Mouse (Mus musculus) neural tube, embryonic 11.5 days (tissue): ENCODE measurements around the gene Sorbs2. TPM values are rescaled to one million over a fixed set of nuclear protein-coding genes. Genes with fewer than 3 reads are reported as not detected.
"Not testable (repeated sequence)": the region's sequence is repeated elsewhere in the genome, so short reads cannot be mapped to it uniquely, and the experiment has no call there.

Experiments
- ATAC-seq: fragments of 200-750 bp; cut with Nextera tagmentation; 2 replicates; pipeline ENCODE4 v1.8.0; 2017; ENCODE audit warnings: moderate number of reproducible peaks, mild to moderate bottlenecking, moderate TSS enrichment, moderate library complexity; ENCODE audit not compliant: insufficient read depth, low FRiP score, low TSS enrichment
- DNase-seq: peaks from one replicate; pipeline ENCODE4 v3.0.0-alpha.2; 2015; ENCODE audit warnings: low spot score
- H3K27ac ChIP-seq: fragments of 300-500 bp; sonication (generic); 2 replicates; pipeline ENCODE4 v1.5.1; 2014; ENCODE audit warnings: low read depth, mild to moderate bottlenecking, low read length
- H3K27me3 ChIP-seq: fragments of 300-500 bp; sonication (generic); 2 replicates; pipeline ENCODE4 v1.6.1; 2014; ENCODE audit warnings: mild to moderate bottlenecking, low read length, mixed read lengths; ENCODE audit not compliant: control insufficient read depth, insufficient read depth
- H3K36me3 ChIP-seq: fragments of 300-500 bp; sonication (generic); 2 replicates; pipeline ENCODE4 v1.6.1; 2014; ENCODE audit warnings: mild to moderate bottlenecking, low read length, moderate library complexity, mixed read lengths; ENCODE audit not compliant: control insufficient read depth, insufficient read depth
- H3K4me1 ChIP-seq: fragments of 300-500 bp; sonication (generic); 2 replicates; pipeline ENCODE4 v1.6.1; 2014; ENCODE audit warnings: low read length, mixed read lengths; ENCODE audit not compliant: control insufficient read depth, insufficient read depth
- H3K4me2 ChIP-seq: fragments of 300-500 bp; sonication (generic); 2 replicates; pipeline ENCODE4 v1.6.1; 2014; ENCODE audit warnings: low read depth, mild to moderate bottlenecking, moderate library complexity
- H3K4me3 ChIP-seq: fragments of 300-500 bp; sonication (generic); 2 replicates; pipeline ENCODE4 v1.5.1; 2014; ENCODE audit warnings: low read depth, low read length
- H3K9ac ChIP-seq: fragments of 300-500 bp; sonication (generic); 2 replicates; pipeline ENCODE4 v1.6.1; 2014; ENCODE audit warnings: mild to moderate bottlenecking, low read length
- H3K9me3 ChIP-seq: fragments of 300-500 bp; sonication (generic); 2 replicates; pipeline ENCODE4 v1.6.1; 2016; ENCODE audit warnings: low read length; ENCODE audit not compliant: control insufficient read depth
- WGBS: fragments of 180-500 bp; shearing (Covaris S2); extraction: QIAGEN DNeasy Blood & Tissue Kit; methylation state at CpG from one replicate; pipeline ENCODE4 v1.1.7; 2014; 5-methylcytosine and 5-hydroxymethylcytosine counted together
- polyA plus RNA-seq: library from polyadenylated mRNA; unstranded; fragments of >200 nt; fragmentation: Nextera tagmentation; extraction: Ambion mirVana; gene quantifications from 2 replicates; pipeline ENCODE4 v1.2.1, GENCODE M21; 2014

Sorbs2 gene
- polyA plus RNA-seq, 1 experiment from 2014 or later, result 40.9 TPM

- H3K4me1 ChIP-seq, result no peaks in the 10 kb centered on the region
- H3K4me3 ChIP-seq, result no peak overlapping the region
- no peak overlapping the region for H3K4me2 ChIP-seq
- no peak for DNase-seq
- WGBS, result 30% methylated on average over 9 of the region's 9 CpGs
- no peaks in the 10 kb centered on the region for H3K9me3 ChIP-seq
- H3K27ac ChIP-seq, result no peak overlapping the region
- H3K9ac ChIP-seq, result no peak overlapping the region
- no peaks in the 10 kb centered on the region for H3K36me3 ChIP-seq
- ATAC-seq, result no peak
- no peaks in the 10 kb centered on the region for H3K27me3 ChIP-seq
These were observed 350.8 kb downstream of the Sorbs2 start for GRCm38 (mm10) chr8:45858391-45858790.

- not testable (repeated sequence) for H3K27me3 ChIP-seq, H3K4me3 ChIP-seq, ATAC-seq, H3K4me2 ChIP-seq, H3K27ac ChIP-seq, DNase-seq, H3K4me1 ChIP-seq, H3K9ac ChIP-seq, H3K36me3 ChIP-seq, H3K9me3 ChIP-seq
- WGBS, result 84% methylated on average over 10 of the region's 11 CpGs
These were observed 364.0 kb downstream of the Sorbs2 start for GRCm38 (mm10) chr8:45871587-45871986.

GRCm38 (mm10) chr8:45872077-45872476, 364.5 kb downstream of the Sorbs2 start:
- Histone ChIP-seq H3K4me3 (no peak overlapping the region), H3K9ac (no peak overlapping the region), H3K27me3 (no peaks in the 10 kb centered on the region), H3K27ac (no peak overlapping the region), H3K4me2 (no peak overlapping the region), H3K36me3 (no peaks in the 10 kb centered on the region), H3K9me3 (no peaks in the 10 kb centered on the region), H3K4me1 (no peaks in the 10 kb centered on the region)
- 73% methylated on average over 7 of the region's 7 CpGs for WGBS
- ATAC-seq (no peak), DNase-seq (no peak)

GRCm38 (mm10) chr8:45874945-45875626, 367.5 kb downstream of the Sorbs2 start:
- DNase-seq (peak; percentile 74), ATAC-seq (peak; percentile 90)
- WGBS, result 38% methylated on average over 10 of the region's 10 CpGs
- H3K27me3 ChIP-seq, result no peaks in the 10 kb centered on the region
- H3K4me3 ChIP-seq, result no peak overlapping the region
- H3K4me1 ChIP-seq, result no peaks in the 10 kb centered on the region
- peak overlapping the region; percentile 65 for H3K27ac ChIP-seq
- H3K4me2 ChIP-seq, result no peak overlapping the region
- no peaks in the 10 kb centered on the region for H3K36me3 ChIP-seq
- H3K9me3 ChIP-seq, result no peaks in the 10 kb centered on the region; the same call in 1 of the 2 replicates
- peak overlapping the region; percentile 30 for H3K9ac ChIP-seq

GRCm38 (mm10) chr8:45876397-45876796, 368.8 kb downstream of the Sorbs2 start:
- Histone ChIP-seq H3K36me3 (no peaks in the 10 kb centered on the region), H3K9me3 (no peaks in the 10 kb centered on the region; the same call in 1 of the 2 replicates), H3K27me3 (no peaks in the 10 kb centered on the region), H3K4me1 (no peaks in the 10 kb centered on the region), H3K4me3 (no peak overlapping the region), H3K27ac (no peak overlapping the region), H3K4me2 (no peak overlapping the region), H3K9ac (no peak overlapping the region)
- ATAC-seq, result no peak
- 76% methylated on average over 5 of the region's 5 CpGs for WGBS
- DNase-seq, result no peak

Other genes with a start within 250 kb of the Sorbs2 start
- not detected in 2 replicates for gene F11, start 245.8 kb upstream of the Sorbs2 start, polyA plus RNA-seq
- not detected in 2 replicates for gene Klkb1, start 212.9 kb upstream of the Sorbs2 start, polyA plus RNA-seq
- gene Gm45753, start 199.3 kb upstream of the Sorbs2 start, polyA plus RNA-seq, result not detected in 2 replicates
- gene Cyp4v3, start 174.6 kb upstream of the Sorbs2 start, polyA plus RNA-seq, result 0.38 and 0.77 TPM in 2 replicates
- gene Fam149a, start 125.5 kb upstream of the Sorbs2 start, polyA plus RNA-seq, result 11.9 and 12.6 TPM in 2 replicates
- 0.58 and 1.8 TPM in 2 replicates for gene Tlr3, start 96.7 kb upstream of the Sorbs2 start, polyA plus RNA-seq